13 mouse cellular contexts compared by ENCODE assay signal in the genomic region with DNA sequence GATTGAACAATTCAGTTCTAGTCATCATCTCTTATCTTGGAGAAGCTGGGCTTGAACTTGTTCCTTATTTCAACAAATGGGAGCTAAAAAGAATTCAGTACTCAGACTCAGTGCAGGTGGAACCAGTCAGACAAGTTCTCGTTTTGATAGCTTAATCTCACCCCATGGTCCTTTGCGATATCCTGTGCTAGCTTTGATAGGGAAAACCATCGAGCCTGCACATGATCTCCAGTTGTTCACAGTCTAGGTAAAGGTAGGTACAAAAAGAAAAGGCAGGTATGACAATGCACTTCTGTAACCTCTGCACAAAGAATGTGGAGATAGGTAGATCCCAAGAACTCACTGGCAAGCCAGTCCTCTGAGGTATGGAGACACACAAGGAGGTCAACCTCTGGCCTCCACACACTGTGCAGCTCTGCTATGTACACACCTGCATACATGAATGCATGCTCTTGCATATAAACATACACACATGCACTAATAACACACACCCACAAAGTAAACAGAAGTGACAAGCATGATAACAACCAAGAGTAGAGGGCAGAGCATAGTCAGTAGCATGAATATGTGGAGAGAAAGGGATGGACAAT.
"Had no signal": no experiment of that assay in that cellular context is flagged by ENCODE, and none has a peak within 500 bp of the region (broad histone marks: within the 10 kb centered on the region; RNA-seq: fewer than 3 reads in every experiment).

No protein-coding gene starts in this region.

- H3K9ac ChIP-seq: hindbrain, embryonic 15.5 days; kidney, embryonic 15.5 days; limb, embryonic 12.5 days; liver, embryonic 14.5 days had no signal

- H3K4me2 ChIP-seq: hindbrain, embryonic 15.5 days; kidney, embryonic 15.5 days; limb, embryonic 12.5 days had no signal

- H3K9me3 ChIP-seq: hindbrain, embryonic 15.5 days; kidney, embryonic 15.5 days; limb, embryonic 12.5 days; midbrain, embryonic 10.5 days had no signal

- H3K4me1 ChIP-seq: hindbrain, embryonic 15.5 days; kidney, embryonic 15.5 days; limb, embryonic 12.5 days; midbrain, embryonic 10.5 days had no signal

- H3K4me3 ChIP-seq: hindbrain, embryonic 15.5 days; kidney, embryonic 15.5 days; left cerebral cortex, adult 2 months; limb, embryonic 12.5 days; midbrain, embryonic 10.5 days had no signal

- H3K27ac ChIP-seq: hindbrain, embryonic 15.5 days; kidney, embryonic 15.5 days; left cerebral cortex, adult 2 months; limb, embryonic 12.5 days; liver, embryonic 14.5 days; midbrain, embryonic 10.5 days had no signal

- H3K36me3 ChIP-seq: hindbrain, embryonic 15.5 days; kidney, embryonic 15.5 days; limb, embryonic 12.5 days; midbrain, embryonic 10.5 days had no signal

- DNase-seq: kidney, adult 2 months; kidney, postnatal 14 days; lung, adult 18-20 months; lung, postnatal 10 days; lung, postnatal 4 days; right cerebral cortex, postnatal 14 days; thymus, postnatal 36 days had no signal

- H3K27me3 ChIP-seq: hindbrain, embryonic 15.5 days; kidney, embryonic 15.5 days; limb, embryonic 12.5 days had no signal
